Mouse (Mus musculus) monocyte, adult 59 days (primary cell): ENCODE data around the gene Cdk14. TPM values are rescaled to one million over a fixed set of nuclear protein-coding genes. Genes with fewer than 3 reads are reported as not detected.

Source experiments
- total RNA-seq, 2 experiments: library from RNA; stranded (reverse); gene quantifications; one replicate each; pipeline ENCODE4 v1.2.4; 2023

The Cdk14 gene
- total RNA-seq, result 10 to 100 TPM; 57.5 to 57.9 TPM

DNA sequence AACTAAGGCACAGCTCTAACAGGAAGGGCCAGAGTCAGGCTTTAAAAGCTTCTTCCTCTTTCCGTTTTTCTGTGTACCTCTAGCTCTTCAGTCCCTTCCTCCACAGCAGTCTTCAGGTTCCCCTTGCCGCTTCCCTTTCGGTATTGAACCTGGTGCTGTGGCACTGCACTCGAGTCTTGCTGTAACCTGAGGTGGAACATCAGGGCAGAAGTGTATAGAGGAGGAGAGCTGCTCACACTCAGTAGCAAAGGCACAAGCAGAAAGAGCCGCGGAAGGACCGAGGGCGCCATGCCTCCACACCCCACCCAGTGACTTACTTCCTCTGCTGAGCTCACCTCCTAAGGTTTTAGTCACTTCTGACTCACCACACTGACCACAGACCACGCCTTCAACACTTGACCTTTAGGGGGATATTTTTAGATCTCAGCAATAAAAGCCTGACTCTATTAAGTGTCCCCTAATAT lies at the start of gene Cdk14:
TSS of gene Cdk14 (minus strand) at position 321 of the 464 bp plus-strand sequence.

DNA sequence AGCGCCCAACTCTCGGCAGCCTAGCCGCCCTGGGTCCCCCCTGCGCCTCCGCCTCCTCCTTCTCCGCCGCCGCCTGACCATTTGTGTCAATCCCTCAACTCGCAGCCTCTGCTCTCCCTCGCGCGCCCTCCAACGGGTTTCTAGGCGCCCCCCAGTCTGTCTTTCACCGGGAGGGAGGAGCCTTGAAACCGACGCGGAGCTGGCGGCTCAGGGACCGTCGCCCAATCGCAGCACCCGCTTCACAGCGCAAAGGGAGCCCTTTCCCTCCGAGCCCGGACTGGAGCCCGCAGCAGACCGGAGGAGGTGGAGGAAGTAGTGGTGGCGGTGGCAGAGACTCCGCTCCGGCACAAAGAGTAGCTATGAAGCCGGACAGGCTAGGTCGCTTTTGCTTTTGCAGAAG lies 662.2 kb downstream of the Cdk14 start, which contains the start of gene Fzd1:
TSS of gene Fzd1 (minus strand) at position 134 of the 400 bp plus-strand sequence.

Other genes starting within 250 kb of the Cdk14 start
- not detected for gene 1700015F17Rik, start 58.8 kb upstream of the Cdk14 start, total RNA-seq
- gene Cldn12, start 94.6 kb upstream of the Cdk14 start, total RNA-seq, result 1 to 10 TPM in 1 of 2 experiments, under 1 TPM in 1; 0.70 to 1.0 TPM
- 10 to 100 TPM; 13.9 to 14.9 TPM for gene Gtpbp10, start 139.2 kb upstream of the Cdk14 start, total RNA-seq
- gene Gm8773, start 153.5 kb upstream of the Cdk14 start, total RNA-seq, result not detected
- gene Cfap69, start 243.9 kb upstream of the Cdk14 start, total RNA-seq, result not detected